Mouse (Mus musculus): ENCODE measurements at regions not wholly inside any gene's neighbourhood (a gene's known extent, or its start where the extent isn't known, plus 50 kb on each side); places are given as distances from the start of the nearest gene placed in this dataset.

DNA sequence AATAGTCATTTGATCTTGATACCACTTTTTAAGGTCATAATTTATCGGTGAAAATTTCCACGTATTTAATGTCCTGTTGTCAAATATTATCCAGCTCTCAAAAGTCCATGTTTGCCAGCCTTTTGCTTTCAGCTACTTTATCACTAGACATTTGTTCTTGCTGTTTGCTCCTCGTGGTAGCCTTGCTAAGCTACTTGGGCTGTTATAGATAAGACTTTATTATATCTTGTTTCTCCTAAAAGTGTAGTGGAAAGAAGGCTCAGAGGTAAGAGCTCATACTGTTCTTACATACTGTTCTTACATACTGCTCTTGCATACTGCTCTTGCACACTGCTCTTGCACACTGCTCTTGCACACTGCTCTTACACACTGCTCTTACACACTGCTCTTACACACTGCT is 93.3 kb upstream of the Mon1b start:
- no peak overlapping the region for H3K4me2 ChIP-seq (replicated peaks)
- no peaks in the 10 kb centered on the region for H3K4me1 ChIP-seq
- no peaks in the 10 kb centered on the region for H3K9me3 ChIP-seq
- WGBS = 83% methylated on average over 3 of the region's 3 CpGs
- H3K27ac ChIP-seq (replicated peaks) = no peak overlapping the region
- no peak overlapping the region for H3K9ac ChIP-seq (replicated peaks)
- H3K4me3 ChIP-seq = no peak overlapping the region
- no peak for ATAC-seq (ENCODE audit: low FRiP score, low read depth)
- no peaks in the 10 kb centered on the region for H3K27me3 ChIP-seq
- no peaks in the 10 kb centered on the region for H3K36me3 ChIP-seq

DNA sequence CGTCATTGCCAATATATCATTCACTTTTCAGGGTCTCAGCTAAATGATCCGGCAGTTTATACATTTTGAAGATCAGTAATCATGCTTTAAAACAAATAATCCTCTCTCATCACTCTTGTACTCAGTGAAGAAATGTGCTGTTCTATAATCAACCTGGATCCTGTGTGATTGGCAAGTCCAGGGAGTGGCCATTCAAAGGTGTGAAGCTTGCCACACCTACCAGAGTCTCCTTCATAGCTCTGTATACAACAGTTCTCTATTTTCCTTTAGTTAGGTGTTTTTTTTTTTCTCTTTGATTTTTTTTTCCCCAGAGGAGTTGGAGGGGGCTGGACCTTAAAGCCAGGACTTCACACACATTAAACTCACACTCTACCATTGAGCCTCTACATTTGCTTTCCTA is 92.7 kb upstream of the Mon1b start:
- 86% methylated on average over 2 of the region's 2 CpGs for WGBS
- Histone ChIP-seq H3K9me3 (no peaks in the 10 kb centered on the region), H3K36me3 (no peaks in the 10 kb centered on the region), H3K27ac (replicated peaks) (no peak overlapping the region), H3K4me2 (replicated peaks) (no peak overlapping the region), H3K9ac (replicated peaks) (no peak overlapping the region), H3K4me3 (no peak overlapping the region), H3K27me3 (no peaks in the 10 kb centered on the region), H3K4me1 (no peaks in the 10 kb centered on the region)
- ATAC-seq (ENCODE audit: low FRiP score, low read depth) = no peak

DNA sequence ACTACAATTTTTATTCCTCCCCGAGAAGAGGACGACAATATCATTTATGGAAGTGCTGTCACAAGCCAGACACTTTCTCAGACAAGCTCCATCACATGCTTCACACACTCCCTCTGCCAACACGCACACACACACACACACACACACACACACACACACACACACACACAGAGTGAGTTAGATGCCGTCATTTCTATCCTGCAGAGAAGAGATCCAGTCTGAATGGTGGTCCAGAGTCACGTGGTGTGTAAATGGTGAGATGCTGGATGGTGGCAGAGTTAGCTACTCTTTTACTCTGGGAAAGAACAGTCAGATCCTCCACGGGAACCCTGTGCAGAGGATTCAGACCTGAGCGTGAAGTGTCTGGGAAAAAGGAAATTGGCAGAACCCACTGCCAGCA is 86.2 kb upstream of the Mon1b start:
- no peaks in the 10 kb centered on the region for H3K36me3 ChIP-seq
- no peak for ATAC-seq (ENCODE audit: low FRiP score, low read depth)
- 84% methylated on average over 7 of the region's 7 CpGs for WGBS
- peaks cover 35% of the 10 kb centered on the region for H3K27me3 ChIP-seq
- peaks cover 2% of the 10 kb centered on the region for H3K4me1 ChIP-seq
- no peaks in the 10 kb centered on the region for H3K9me3 ChIP-seq
- H3K4me3 ChIP-seq = no peak overlapping the region
- H3K27ac ChIP-seq (replicated peaks) = no peak overlapping the region
- H3K9ac ChIP-seq (replicated peaks) = no peak overlapping the region
- no peak overlapping the region for H3K4me2 ChIP-seq (replicated peaks)

DNA sequence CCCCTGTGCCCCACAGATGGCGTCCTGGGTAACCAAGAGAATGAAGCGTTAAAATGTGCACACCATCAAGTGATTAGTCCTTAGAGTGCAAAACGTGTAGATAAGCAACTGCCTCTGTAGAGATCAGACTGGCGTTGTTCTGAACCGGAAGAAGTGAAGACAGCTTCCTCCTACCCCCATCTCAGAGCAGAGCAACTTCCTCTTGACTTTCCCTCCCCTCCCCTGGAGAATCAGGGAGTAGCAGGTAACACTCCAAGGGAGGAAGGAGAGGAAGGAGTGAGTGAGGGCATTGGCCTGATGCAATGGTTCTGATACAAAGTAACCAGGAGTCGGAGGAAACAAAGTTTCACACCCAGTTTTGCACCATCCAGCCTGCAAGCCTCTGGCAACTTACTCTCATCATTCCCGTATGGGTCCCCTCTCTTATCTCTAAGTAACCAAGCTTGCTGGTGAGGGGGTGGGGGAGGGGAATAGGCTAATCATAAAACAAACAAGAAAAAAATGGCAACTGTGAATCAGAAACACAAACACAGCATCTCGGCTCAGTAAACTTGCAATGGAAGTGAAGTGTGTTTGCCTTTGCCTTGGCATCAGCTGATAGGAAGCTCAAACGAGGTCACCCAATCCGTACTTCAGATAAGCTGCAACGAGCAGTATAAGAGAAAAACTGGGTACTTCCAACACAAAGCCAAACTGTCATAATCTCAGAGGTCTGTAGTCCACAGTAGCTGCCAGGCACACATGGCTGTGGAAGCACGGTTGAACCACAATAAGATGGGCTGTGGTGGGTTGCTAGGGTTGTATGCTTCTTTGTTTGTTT is 83.7 kb upstream of the Mon1b start:
- Histone ChIP-seq H3K27ac (replicated peaks) (no peak overlapping the region), H3K36me3 (no peaks in the 10 kb centered on the region), H3K9ac (replicated peaks) (no peak overlapping the region), H3K9me3 (no peaks in the 10 kb centered on the region), H3K4me1 (peaks cover 14% of the 10 kb centered on the region), H3K4me2 (replicated peaks) (no peak overlapping the region), H3K27me3 (peaks cover 47% of the 10 kb centered on the region), H3K4me3 (no peak overlapping the region)
- no peak for ATAC-seq (ENCODE audit: low FRiP score, low read depth)
- WGBS = 69% methylated on average over 12 of the region's 12 CpGs

DNA sequence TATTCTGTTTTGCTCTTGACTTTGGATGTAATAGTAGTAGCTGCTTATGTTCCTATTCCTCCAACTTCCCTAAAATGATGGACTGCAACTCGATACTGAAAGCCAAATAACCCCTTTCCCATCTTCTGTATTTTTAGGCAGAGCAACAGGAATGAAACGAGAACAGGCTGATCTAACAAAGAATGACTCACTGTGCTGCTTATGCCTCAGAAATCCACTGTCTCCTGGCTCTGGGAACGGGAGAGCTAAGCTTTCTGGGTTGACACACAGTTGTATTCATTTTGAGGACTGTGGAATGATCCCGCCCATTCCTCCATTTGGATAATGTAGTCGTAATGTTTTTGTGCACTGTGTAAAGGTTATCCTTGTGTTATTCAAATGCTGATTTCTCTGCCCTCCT is 82.6 kb upstream of the Mon1b start:
- 66% methylated on average over 5 of the region's 5 CpGs for WGBS

DNA sequence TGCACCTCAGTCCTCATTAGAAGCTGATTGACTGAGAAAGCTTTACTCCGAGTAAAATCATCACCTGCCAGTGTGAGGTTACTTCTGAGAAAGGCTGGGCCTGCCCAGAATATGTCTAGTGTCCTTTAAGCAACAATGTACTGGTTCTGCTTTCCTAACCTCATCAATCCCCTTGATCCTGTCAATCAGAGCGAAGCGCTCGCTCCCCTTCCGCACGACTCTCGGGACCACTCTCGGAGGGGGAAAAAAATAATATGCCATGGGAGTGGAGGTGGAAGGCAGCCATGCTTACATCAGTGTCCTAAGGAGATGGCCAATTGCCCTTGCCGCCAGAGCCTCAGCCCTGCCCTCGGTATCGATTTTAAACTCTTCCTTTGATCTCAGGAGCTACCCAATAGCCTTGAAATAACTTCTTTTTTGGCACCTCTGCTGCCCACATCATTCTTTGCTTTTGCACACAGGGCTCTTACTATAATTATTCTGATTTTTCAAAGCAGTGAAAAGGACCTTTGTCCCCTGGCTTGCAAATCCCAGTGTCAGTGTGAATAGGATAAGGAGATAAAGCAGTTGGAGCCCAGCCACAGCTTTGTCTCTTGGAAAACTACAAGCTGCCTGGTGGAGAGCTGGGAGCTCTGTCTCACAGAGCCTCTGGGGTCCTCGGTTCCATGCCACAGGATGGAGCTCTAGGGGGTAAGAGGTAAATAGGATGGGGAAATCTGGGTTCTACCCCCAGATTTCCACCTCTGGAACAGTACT is 80.5 kb upstream of the Mon1b start:
- peak; percentile 76 for ATAC-seq (ENCODE audit: low FRiP score, low read depth)

More for the DNA sequence above, 82.6 kb upstream of the Mon1b start:
- H3K27me3 ChIP-seq = peaks cover 59% of the 10 kb centered on the region
- peaks cover 14% of the 10 kb centered on the region for H3K4me1 ChIP-seq
- no peak overlapping the region for H3K4me3 ChIP-seq
- H3K36me3 ChIP-seq = no peaks in the 10 kb centered on the region
- H3K9me3 ChIP-seq = no peaks in the 10 kb centered on the region
- no peak overlapping the region for H3K4me2 ChIP-seq (replicated peaks)
- no peak overlapping the region for H3K27ac ChIP-seq (replicated peaks)
- H3K9ac ChIP-seq (replicated peaks) = no peak overlapping the region
- ATAC-seq (ENCODE audit: low FRiP score, low read depth) = no peak

DNA sequence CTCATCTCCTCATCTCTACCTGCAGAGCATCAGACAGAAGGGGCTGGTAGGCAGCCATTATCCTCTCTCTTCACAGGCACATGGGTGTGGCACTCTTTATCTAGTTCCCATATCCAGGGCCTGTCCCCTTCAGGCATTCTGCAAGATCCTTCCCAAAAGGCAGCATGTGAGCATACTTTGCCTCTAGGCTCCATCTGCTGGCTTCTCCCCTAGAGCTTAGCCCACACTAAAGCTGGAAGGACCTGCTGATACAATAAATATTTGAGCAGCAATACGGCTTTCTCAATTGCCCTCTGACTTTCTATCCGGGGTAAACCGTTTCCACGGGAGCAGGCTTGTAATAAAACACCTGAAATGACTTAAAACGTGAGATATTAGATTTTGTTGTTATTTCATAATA is 78.4 kb upstream of the Mon1b start:
- H3K4me2 ChIP-seq (replicated peaks) = no peak overlapping the region
- no peak overlapping the region for H3K9ac ChIP-seq (replicated peaks)
- H3K9me3 ChIP-seq = no peaks in the 10 kb centered on the region
- H3K4me1 ChIP-seq = peaks cover 14% of the 10 kb centered on the region
- no peaks in the 10 kb centered on the region for H3K36me3 ChIP-seq
- WGBS = 84% methylated on average over 5 of the region's 5 CpGs
- H3K27me3 ChIP-seq = peaks cover 52% of the 10 kb centered on the region
- H3K4me3 ChIP-seq = no peak overlapping the region
- H3K27ac ChIP-seq (replicated peaks) = no peak overlapping the region
- ATAC-seq (ENCODE audit: low FRiP score, low read depth) = no peak

More for the DNA sequence above, 80.5 kb upstream of the Mon1b start:
- Histone ChIP-seq H3K4me3 (peak overlapping the region; percentile 24), H3K4me1 (peaks cover 14% of the 10 kb centered on the region), H3K9ac (replicated peaks) (no peak overlapping the region; the same call in 1 of the 2 replicates), H3K27ac (replicated peaks) (peak overlapping the region; percentile 35; the same call in 1 of the 2 replicates), H3K27me3 (peaks cover 65% of the 10 kb centered on the region), H3K36me3 (no peaks in the 10 kb centered on the region), H3K4me2 (replicated peaks) (peak overlapping the region; percentile 55), H3K9me3 (no peaks in the 10 kb centered on the region)
- WGBS = 6% methylated on average over 12 of the region's 12 CpGs

DNA sequence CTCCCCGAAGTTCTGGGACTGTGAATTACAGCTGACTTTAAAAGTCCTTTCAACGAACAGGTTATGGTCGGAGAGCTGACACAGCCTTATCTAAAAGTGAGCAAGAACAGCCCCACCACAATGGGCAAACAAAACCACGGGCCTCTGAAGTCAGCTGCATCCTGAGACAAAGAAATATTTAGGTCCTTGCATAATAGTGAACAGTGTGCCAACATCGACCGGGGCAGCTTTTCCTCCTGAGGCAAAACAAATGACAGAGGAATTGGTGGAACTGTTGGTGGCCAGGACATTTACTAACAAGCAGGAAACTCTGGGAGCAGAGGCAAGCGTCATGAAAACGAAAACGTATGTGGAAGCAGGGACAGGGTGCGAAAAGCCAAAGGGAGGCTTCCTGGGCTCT is 54.3 kb upstream of the Mon1b start:
- Histone ChIP-seq H3K4me2 (replicated peaks) (no peak overlapping the region), H3K4me3 (no peak overlapping the region), H3K9ac (replicated peaks) (no peak overlapping the region), H3K36me3 (no peaks in the 10 kb centered on the region), H3K27me3 (peaks cover 10% of the 10 kb centered on the region; the same call in 1 of the 2 replicates), H3K4me1 (0 out of 2 replicates have a peak, but pooled peaks cover 6% of the 10 kb centered on the region), H3K9me3 (no peaks in the 10 kb centered on the region), H3K27ac (replicated peaks) (no peak overlapping the region)
- no peak for ATAC-seq (ENCODE audit: low FRiP score, low read depth)
- 73% methylated on average over 10 of the region's 10 CpGs for WGBS

DNA sequence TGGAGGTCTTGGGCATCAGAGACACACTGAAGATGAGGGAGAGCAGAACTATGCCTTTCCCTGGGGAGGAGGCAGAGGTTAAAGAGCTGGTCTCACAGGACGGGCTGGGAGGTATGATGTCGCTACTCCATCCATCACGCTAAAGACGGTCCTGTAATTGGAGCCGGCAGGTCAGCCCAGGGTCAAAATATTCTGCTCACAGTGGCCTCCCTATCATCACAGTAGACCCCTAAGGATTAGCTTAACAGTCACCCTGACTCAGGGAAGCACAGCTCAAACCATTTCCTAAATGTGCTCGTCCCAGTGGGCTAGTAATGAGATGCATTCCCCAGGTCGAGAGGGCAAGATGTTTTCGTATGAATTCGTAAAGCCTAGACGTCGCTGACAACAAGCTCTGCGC is 53.7 kb upstream of the Mon1b start:
- Histone ChIP-seq H3K4me3 (no peak overlapping the region), H3K36me3 (no peaks in the 10 kb centered on the region), H3K27ac (replicated peaks) (no peak overlapping the region), H3K4me2 (replicated peaks) (no peak overlapping the region), H3K27me3 (peaks cover 10% of the 10 kb centered on the region; the same call in 1 of the 2 replicates), H3K9ac (replicated peaks) (no peak overlapping the region), H3K4me1 (0 out of 2 replicates have a peak, but pooled peaks cover 6% of the 10 kb centered on the region), H3K9me3 (no peaks in the 10 kb centered on the region)
- WGBS = 33% methylated on average over 12 of the region's 12 CpGs
- 0 out of 2 replicates have a peak, but pooled peaks have one; percentile 30 for ATAC-seq (ENCODE audit: low FRiP score, low read depth)

DNA sequence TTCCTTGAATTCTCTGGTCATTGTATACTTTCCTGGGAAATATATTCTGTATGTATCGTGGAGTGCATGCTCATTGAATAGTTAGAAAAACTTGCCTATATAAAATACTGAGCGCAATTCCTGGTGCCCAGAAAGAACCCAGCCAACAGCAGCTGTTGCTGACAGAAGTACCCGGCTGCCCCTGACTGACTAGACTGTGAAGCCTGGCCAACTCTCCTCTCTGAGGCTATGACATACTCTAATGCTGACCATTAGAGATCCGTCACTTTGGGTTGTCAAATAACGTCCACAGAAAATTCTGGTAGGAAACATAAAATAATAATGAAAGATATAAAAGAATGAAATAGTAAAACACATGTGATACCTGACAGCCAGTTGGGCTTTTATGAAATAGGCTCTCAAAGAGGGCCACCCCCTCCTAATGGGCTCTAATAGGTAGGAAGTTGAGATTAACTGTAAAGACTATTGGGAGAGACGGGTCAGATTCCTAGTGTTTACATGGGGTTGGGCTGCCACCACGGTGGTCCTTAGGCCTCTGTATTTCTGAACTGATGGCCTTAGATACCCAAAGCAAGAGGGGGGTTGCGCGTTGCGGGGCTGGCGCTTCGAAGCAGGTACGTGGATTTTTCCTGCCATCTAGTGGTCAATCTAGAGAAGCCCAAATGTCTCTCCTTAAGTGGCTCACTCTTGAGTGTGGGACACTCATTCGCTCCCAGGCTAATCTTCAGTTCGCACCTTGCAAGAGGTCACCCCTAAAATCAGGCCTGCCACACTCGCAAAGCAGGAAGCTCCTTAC is 53.0 kb upstream of the Mon1b start:
- H3K27ac ChIP-seq (replicated peaks) = no peak overlapping the region
- H3K9me3 ChIP-seq = no peaks in the 10 kb centered on the region
- H3K4me1 ChIP-seq = 0 out of 2 replicates have a peak, but pooled peaks cover 6% of the 10 kb centered on the region
- no peak overlapping the region for H3K4me2 ChIP-seq (replicated peaks)
- no peak overlapping the region for H3K4me3 ChIP-seq
- H3K9ac ChIP-seq (replicated peaks) = no peak overlapping the region
- H3K36me3 ChIP-seq = no peaks in the 10 kb centered on the region
- WGBS = 32% methylated on average over 16 of the region's 16 CpGs
- peak; percentile 86 for ATAC-seq (ENCODE audit: low FRiP score, low read depth)
- peaks cover 10% of the 10 kb centered on the region; the same call in 1 of the 2 replicates for H3K27me3 ChIP-seq

DNA sequence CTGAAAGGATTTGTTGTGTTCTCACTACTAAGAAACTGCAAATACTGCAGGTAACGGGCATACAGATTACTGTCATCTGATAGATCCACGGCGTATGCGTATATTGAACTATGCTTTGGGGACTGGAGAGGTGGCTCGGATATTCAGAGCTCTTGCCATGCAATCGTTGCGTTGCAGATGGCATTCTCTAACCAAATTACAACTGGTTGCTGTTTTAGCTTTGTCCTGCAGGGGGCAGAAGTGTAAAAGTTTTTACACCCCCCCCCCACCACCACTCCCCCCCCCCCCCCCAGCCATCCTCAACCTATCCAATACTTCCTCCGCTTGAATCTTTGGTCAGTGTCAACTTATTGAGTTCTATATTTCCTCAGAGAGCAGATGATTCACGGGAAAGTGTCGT is 51.6 kb upstream of the Mon1b start:
- H3K4me1 ChIP-seq = 0 out of 2 replicates have a peak, but pooled peaks cover 6% of the 10 kb centered on the region
- no peaks in the 10 kb centered on the region for H3K36me3 ChIP-seq
- no peak for ATAC-seq (ENCODE audit: low FRiP score, low read depth)
- H3K9me3 ChIP-seq = no peaks in the 10 kb centered on the region
- WGBS = 70% methylated on average over 10 of the region's 10 CpGs
- no peak overlapping the region for H3K9ac ChIP-seq (replicated peaks)
- no peak overlapping the region for H3K27ac ChIP-seq (replicated peaks)
- H3K27me3 ChIP-seq = peaks cover 10% of the 10 kb centered on the region; the same call in 1 of the 2 replicates
- H3K4me2 ChIP-seq (replicated peaks) = no peak overlapping the region
- H3K4me3 ChIP-seq = no peak overlapping the region
